Mouse (Mus musculus) midbrain, postnatal 0 days (tissue): ENCODE results near the gene Rpp25l. TPM values are rescaled to one million over a fixed set of nuclear protein-coding genes. Genes with fewer than 3 reads are reported as not detected.

Experiments
- ATAC-seq: fragments of 200-750 bp; cut with Nextera tagmentation; 2 replicates; pipeline ENCODE4 v1.8.0; 2017; ENCODE audit warnings: moderate number of reproducible peaks, mild to moderate bottlenecking, moderate TSS enrichment, moderate library complexity; ENCODE audit not compliant: low FRiP score
- DNase-seq: peaks from one replicate; pipeline ENCODE4 v3.0.0-alpha.2; 2015; ENCODE audit warnings: low spot score
- H3K27ac ChIP-seq: fragments of 300-500 bp; sonication (generic); 2 replicates; pipeline ENCODE4 v1.5.1; 2014; ENCODE audit warnings: low read depth, mild to moderate bottlenecking, low read length, mixed read lengths
- H3K27me3 ChIP-seq: fragments of 300-500 bp; sonication (generic); 2 replicates; pipeline ENCODE4 v1.6.1; 2014; ENCODE audit warnings: low read length, control low read depth, mixed read lengths; ENCODE audit not compliant: insufficient read depth
- H3K36me3 ChIP-seq: fragments of 300-500 bp; sonication (generic); 2 replicates; pipeline ENCODE4 v1.6.1; 2014; ENCODE audit warnings: low read length, control low read depth, mixed read lengths; ENCODE audit not compliant: insufficient read depth
- H3K4me1 ChIP-seq: fragments of 300-500 bp; sonication (generic); 2 replicates; pipeline ENCODE4 v1.6.1; 2014; ENCODE audit warnings: mild to moderate bottlenecking, control low read depth, antibody characterized with exemption, low read length, mixed read lengths; ENCODE audit not compliant: insufficient read depth
- H3K4me2 ChIP-seq: fragments of 300-500 bp; sonication (generic); 2 replicates; pipeline ENCODE4 v1.6.1; 2014; ENCODE audit warnings: low read depth, mild to moderate bottlenecking, low read length, mixed read lengths; ENCODE audit not compliant: poor library complexity, severe bottlenecking
- H3K4me3 ChIP-seq: fragments of 300-500 bp; sonication (generic); 2 replicates; pipeline ENCODE4 v1.5.1; 2014; ENCODE audit warnings: low read depth, mild to moderate bottlenecking, low read length, moderate library complexity
- H3K9ac ChIP-seq: fragments of 300-500 bp; sonication (generic); replicated peaks from 2 replicates; pipeline ENCODE4 v1.6.1; 2014; ENCODE audit warnings: mild to moderate bottlenecking, low read length, moderate library complexity, mixed read lengths; ENCODE audit not compliant: poor library complexity, severe bottlenecking
- H3K9me3 ChIP-seq: fragments of 300-500 bp; sonication (generic); 2 replicates; pipeline ENCODE4 v1.6.1; 2016; ENCODE audit warnings: low read length, control low read depth
- CTCF ChIP-seq: IDR thresholded peaks from 2 replicates; pipeline ENCODE4 v1.5.1; 2016; ENCODE audit warnings: antibody characterized with exemption, mild to moderate bottlenecking
- WGBS: fragments of 180-500 bp; shearing (Covaris S2); extraction: QIAGEN DNeasy Blood & Tissue Kit; methylation state at CpG from one replicate; pipeline ENCODE4 v1.1.7; 2014; 5-methylcytosine and 5-hydroxymethylcytosine counted together
- polyA plus RNA-seq: library from polyadenylated mRNA; unstranded; fragments of >200 nt; fragmentation: Nextera tagmentation; extraction: Ambion mirVana; gene quantifications from 2 replicates; pipeline ENCODE4 v1.2.1, GENCODE M21; 2015
- total RNA-seq: library from RNA; depleted of rRNA; stranded (reverse); fragments of >200 nt; gene quantifications from 2 replicates; pipeline ENCODE4 v1.2.3, GENCODE M21; 2014

The Rpp25l gene
- total and polyA plus RNA-seq, 2 experiments from 2014 or later: 39.7 to 44.3 TPM

GRCm38 (mm10) chr4:41671500-41671899 is 41.8 kb downstream of the Rpp25l start:
- Histone ChIP-seq H3K4me2 (no peak overlapping the region), H3K27me3 (no peaks in the 10 kb centered on the region), H3K4me1 (peaks cover 6% of the 10 kb centered on the region; the same call in 1 of the 2 replicates), H3K9me3 (no peaks in the 10 kb centered on the region), H3K9ac (0 out of 2 replicates have a peak overlapping the region, but pooled peaks have one; percentile 4), H3K36me3 (no peaks in the 10 kb centered on the region; the same call in 1 of the 2 replicates), H3K4me3 (no peak overlapping the region), H3K27ac (no peak overlapping the region)
- WGBS: 33% methylated on average over 5 of the region's 5 CpGs
- no peak for TF ChIP-seq CTCF
- ATAC-seq (no peak), DNase-seq (no peak)

- DNase-seq: no peak
- H3K9ac ChIP-seq: no peak overlapping the region
- WGBS: 86% methylated on average over 18 of the region's 18 CpGs
Observed at GRCm38 (mm10) chr4:41670836-41671235, 42.5 kb downstream of the Rpp25l start.

GRCm38 (mm10) chr4:41666646-41667045 is 46.7 kb downstream of the Rpp25l start:
- no peak for TF ChIP-seq CTCF
- no peak overlapping the region for H3K9ac ChIP-seq

More at GRCm38 (mm10) chr4:41670836-41671235, 42.5 kb downstream of the Rpp25l start:
- no peak for ATAC-seq
- H3K27ac ChIP-seq: no peak overlapping the region
- no peaks in the 10 kb centered on the region for H3K27me3 ChIP-seq
- TF ChIP-seq CTCF: no peak
- no peak overlapping the region for H3K4me2 ChIP-seq
- no peak overlapping the region for H3K4me3 ChIP-seq
- H3K9me3 ChIP-seq: no peaks in the 10 kb centered on the region
- peaks cover 5% of the 10 kb centered on the region; the same call in 1 of the 2 replicates for H3K4me1 ChIP-seq
- no peaks in the 10 kb centered on the region; the same call in 1 of the 2 replicates for H3K36me3 ChIP-seq

GRCm38 (mm10) chr4:41665009-41665675 is 48.2 kb downstream of the Rpp25l start:
- ATAC-seq (peak; percentile 32), DNase-seq (no peak)
- TF ChIP-seq CTCF: no peak
- Histone ChIP-seq H3K9me3 (no peaks in the 10 kb centered on the region), H3K9ac (peak overlapping the region; percentile 33; the same call in 1 of the 2 replicates), H3K4me3 (no peak overlapping the region), H3K27ac (no peak overlapping the region), H3K4me2 (no peak overlapping the region), H3K4me1 (no peaks in the 10 kb centered on the region), H3K36me3 (peaks cover 4% of the 10 kb centered on the region), H3K27me3 (no peaks in the 10 kb centered on the region)
- WGBS: 7% methylated on average over 3 of the region's 8 CpGs

More at GRCm38 (mm10) chr4:41666646-41667045, 46.7 kb downstream of the Rpp25l start:
- Histone ChIP-seq H3K27me3 (no peaks in the 10 kb centered on the region), H3K36me3 (peaks cover 4% of the 10 kb centered on the region), H3K9me3 (no peaks in the 10 kb centered on the region), H3K27ac (no peak overlapping the region), H3K4me2 (no peak overlapping the region), H3K4me1 (no peaks in the 10 kb centered on the region), H3K4me3 (no peak overlapping the region)
- DNase-seq (no peak), ATAC-seq (no peak)
- WGBS: 84% methylated on average over 11 of the region's 11 CpGs

- no peaks in the 10 kb centered on the region for H3K4me1 ChIP-seq
- TF ChIP-seq CTCF: no peak
- no peak overlapping the region for H3K9ac ChIP-seq
- H3K4me2 ChIP-seq: no peak overlapping the region
- H3K27ac ChIP-seq: no peak overlapping the region
- H3K27me3 ChIP-seq: no peaks in the 10 kb centered on the region
- WGBS: 65% methylated on average over 7 of the region's 7 CpGs
- ATAC-seq (no peak), DNase-seq (no peak)
- H3K36me3 ChIP-seq: peaks cover 4% of the 10 kb centered on the region
- no peak overlapping the region for H3K4me3 ChIP-seq
- H3K9me3 ChIP-seq: no peaks in the 10 kb centered on the region
Observed at GRCm38 (mm10) chr4:41664533-41664932, 48.8 kb downstream of the Rpp25l start.

- WGBS: 69% methylated on average over 8 of the region's 9 CpGs
- H3K4me3 ChIP-seq: no peak overlapping the region
- no peaks in the 10 kb centered on the region for H3K4me1 ChIP-seq
- ATAC-seq (0 out of 2 replicates have a peak, but pooled peaks have one; percentile 2), DNase-seq (no peak)
- H3K27ac ChIP-seq: no peak overlapping the region
- H3K9me3 ChIP-seq: no peaks in the 10 kb centered on the region
- H3K9ac ChIP-seq: no peak overlapping the region
- H3K4me2 ChIP-seq: no peak overlapping the region
- H3K36me3 ChIP-seq: peaks cover 4% of the 10 kb centered on the region
- no peaks in the 10 kb centered on the region for H3K27me3 ChIP-seq
- no peak for TF ChIP-seq CTCF
Observed at GRCm38 (mm10) chr4:41663614-41664013, 49.7 kb downstream of the Rpp25l start.
